Mouse (Mus musculus) thymus, adult 2 months (tissue): ENCODE data around the gene Plce1.

Experiments used
- CTCF ChIP-seq: fragments of 200-500 bp; IDR thresholded peaks from 2 replicates; pipeline ENCODE4 v1.5.1; 2012; ENCODE audit warnings: mild to moderate bottlenecking, control low read depth, low read length, moderate library complexity, borderline replicate concordance; ENCODE audit not compliant: control insufficient read depth, poor library complexity, insufficient read depth; ENCODE audit errors: extremely low read depth
- POLR2A ChIP-seq: fragments of 200-500 bp; IDR thresholded peaks from 2 replicates; pipeline ENCODE4 v1.6.1; 2012; ENCODE audit warnings: mild to moderate bottlenecking, low read length, control low read depth, moderate library complexity; ENCODE audit not compliant: control insufficient read depth, poor library complexity, insufficient read depth; ENCODE audit errors: extremely low read depth

DNA sequence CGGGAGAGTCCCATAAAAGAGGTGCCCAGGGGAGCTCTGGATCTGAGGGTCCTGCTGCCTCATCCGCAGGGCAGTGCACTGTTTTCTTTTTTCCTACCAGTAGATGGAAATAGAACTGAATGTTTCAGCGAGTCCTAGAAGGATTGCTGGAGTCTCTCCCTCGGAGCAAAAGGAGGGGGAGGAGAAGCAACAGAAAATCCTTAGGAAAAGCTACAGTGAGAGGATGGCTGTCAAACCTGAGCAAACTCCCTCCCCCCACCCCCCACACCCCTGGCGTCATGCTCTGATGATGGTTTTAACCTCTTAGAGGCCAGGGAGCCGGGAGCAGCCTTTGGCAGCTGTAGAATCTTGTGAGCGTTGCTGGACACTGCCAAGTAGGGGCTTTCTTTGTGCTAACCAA, 85.8 kb downstream of the Plce1 start:
- TF ChIP-seq POLR2A (no peak), CTCF (no peak)
